Mouse (Mus musculus) layer of hippocampus, adult 9-10 months (tissue): ENCODE results near the gene Ccl21b.
"Not testable (repeated sequence)": the region's sequence is repeated elsewhere in the genome, so short reads cannot be mapped to it uniquely, and the experiment has no call there.

Experiments
- DNase-seq: peaks from one replicate; pipeline ENCODE4 v3.0.0; 2022; ENCODE audit warnings: low spot score

The Ccl21b gene

GRCm38 (mm10) chr4:42255467-42255866 lies at the start of gene Ccl21b:
Gene Ccl21b, plus strand, starts transcription at chr4:42255767.
- DNase-seq = not testable (repeated sequence)

- not testable (repeated sequence) for DNase-seq
Measured at GRCm38 (mm10) chr4:42240339-42240738, 15.2 kb upstream of the Ccl21b start, which contains the start of gene Gm10600. Gene Gm10600, plus strand, starts transcription at chr4:42240639.

GRCm38 (mm10) chr4:42293967-42294366 lies 38.4 kb downstream of the Ccl21b start, which contains the start of gene Gm21953:
Gene Gm21953, plus strand, starts transcription at chr4:42294267.
- not testable (repeated sequence) for DNase-seq
